Mouse (Mus musculus) cerebellum, adult 18-20 months (tissue): ENCODE data around the gene Hspa1a.
"Not testable (repeated sequence)": the region's sequence is repeated elsewhere in the genome, so short reads cannot be mapped to it uniquely, and the experiment has no call there.

Experiments
- DNase-seq, 2 experiments: peaks; one replicate each; pipeline ENCODE4 v3.0.0; 2021

The Hspa1a gene

GRCm38 (mm10) chr17:34972069-34972749, at the start of gene Hspa1a, which contains the start of gene Hspa1l:
Gene Hspa1a, minus strand, starts transcription at chr17:34972156.
Gene Hspa1l, plus strand, starts transcription at chr17:34972703.
- DNase-seq = peak; percentile 77 to 84

- DNase-seq = peak; percentile 89 to 90
These were observed 49.3 kb upstream of the Hspa1a start for GRCm38 (mm10) chr17:35021163-35021808.

DNA sequence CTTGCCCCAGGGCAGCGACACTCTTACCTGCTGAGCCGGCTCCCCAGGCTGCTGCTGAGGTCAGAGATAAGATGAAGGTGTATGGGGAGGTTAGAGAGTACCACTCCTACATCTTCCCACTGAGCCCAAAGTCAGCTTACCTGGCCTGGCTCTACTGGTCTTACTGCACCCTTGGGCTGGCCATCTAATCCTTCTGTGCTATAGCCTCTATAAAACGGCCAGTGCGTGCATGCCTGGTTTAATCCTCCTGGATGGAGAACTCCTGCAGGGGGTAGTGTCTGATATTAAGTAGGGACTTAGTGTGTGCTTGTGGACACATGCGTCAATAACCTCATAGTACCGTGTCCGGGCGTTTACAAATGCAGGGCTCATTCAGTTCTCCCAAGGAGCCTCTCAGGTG, 48.6 kb upstream of the Hspa1a start:
- DNase-seq = peak in 1 of 2 experiments; percentile 26

DNA sequence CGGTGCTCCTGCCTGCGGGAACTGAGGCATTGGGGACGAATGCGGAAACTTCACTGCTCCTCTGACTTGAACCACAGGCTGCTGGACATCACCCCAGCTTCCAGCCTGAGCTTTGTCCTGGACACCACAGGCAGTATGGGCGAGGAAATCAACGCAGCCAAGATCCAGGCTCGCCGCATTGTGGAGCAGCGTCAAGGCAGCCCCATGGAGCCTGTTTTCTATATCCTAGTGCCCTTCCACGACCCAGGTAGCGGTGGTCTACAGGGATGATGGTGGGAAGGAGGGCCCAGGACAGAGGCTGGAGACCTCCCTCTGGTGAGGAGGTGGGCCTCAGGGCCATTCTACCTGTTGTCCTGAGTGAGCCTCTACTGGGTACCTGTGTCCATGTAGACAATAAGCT, 47.9 kb upstream of the Hspa1a start:
- DNase-seq = peak in 1 of 2 experiments; percentile 27

GRCm38 (mm10) chr17:35018171-35018570, 46.2 kb upstream of the Hspa1a start:
- peak in 1 of 2 experiments; percentile 28 for DNase-seq

DNA sequence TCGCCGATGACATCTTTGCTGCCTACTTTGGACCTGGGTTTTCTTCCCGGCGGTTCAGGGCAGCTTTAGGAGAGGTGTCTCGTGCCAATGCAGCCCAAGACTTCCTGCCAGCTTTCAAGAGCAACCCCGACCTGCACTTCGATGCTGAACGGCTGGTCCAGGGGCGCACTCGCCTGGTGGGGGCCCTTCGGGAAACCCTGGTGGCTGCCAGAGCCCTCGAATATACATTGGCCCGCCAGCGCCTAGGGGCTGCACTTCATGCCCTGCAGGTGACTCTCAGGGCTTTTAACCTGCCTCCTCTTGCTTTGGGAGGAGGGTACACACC, 45.7 kb upstream of the Hspa1a start:
- DNase-seq = peak in 1 of 2 experiments; percentile 35

DNA sequence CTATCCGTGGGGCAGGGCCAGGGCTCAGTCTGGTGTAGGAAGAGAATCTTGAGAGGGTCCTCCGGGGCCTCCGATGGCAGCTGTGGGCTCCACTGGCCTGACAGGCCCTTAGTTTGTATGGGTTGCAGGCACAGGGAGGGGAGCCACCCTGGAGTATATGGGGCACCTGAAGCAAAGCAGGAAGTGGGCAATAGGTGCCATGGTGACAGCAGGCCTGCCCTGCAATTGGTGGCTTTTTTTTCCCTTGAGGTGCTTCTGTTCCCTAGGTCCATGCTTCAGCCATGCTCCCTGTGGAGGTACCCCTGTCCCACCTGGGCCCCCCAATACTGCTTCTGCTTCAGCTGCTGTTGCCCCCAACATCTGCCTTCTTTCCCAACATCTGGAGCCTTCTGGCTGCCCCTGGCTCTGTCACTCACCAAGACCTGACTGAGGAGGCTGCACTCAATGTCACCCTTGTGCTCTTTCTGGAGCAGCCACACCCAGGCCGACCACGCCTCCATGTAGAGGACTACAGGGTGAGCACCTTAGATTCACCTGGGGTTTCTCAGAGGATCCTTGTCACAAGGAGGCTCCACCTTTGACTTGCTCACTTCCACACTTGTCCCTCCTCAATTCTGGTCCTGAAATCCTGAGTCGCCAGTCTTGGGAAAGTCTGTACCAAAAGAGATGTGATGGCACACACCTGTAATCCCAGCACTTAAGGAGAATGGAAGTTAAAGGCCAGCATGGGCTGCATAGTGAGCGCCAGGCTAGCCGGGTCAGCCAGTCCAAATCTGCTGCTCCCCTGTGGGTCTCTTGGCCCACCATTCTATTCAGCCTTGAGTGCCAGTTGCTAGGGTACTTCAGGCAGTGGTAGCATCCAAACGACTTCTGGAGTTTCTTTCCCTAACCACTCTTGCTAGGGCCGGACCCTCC, 45.1 kb upstream of the Hspa1a start:
- DNase-seq = no peak

DNA sequence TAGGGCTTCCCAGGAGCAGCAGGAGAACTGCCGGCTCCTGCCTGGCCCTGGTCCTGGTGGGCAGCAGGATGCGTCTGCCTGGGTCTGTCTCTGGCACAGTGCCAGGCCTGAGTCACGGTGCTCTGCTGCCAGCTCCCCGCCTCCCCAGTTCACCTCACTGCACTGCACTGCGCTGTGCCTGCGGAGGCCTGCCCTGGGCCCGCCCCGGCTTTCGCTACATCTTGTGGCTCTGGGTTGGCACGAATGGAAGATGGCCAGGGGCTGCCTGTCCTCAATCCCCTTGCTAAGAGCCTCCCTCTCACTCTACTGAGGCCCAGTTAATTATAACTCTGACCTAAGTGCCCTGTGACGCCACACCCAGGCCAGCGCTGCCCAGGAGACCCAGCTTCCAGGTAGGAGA, 44.4 kb upstream of the Hspa1a start, which contains the start of gene Vwa7:
Gene Vwa7 (plus strand): TSS at position 204 of the 400 bp plus-strand sequence.
- DNase-seq = peak; percentile 77 to 84

GRCm38 (mm10) chr17:35015296-35015695, 43.3 kb upstream of the Hspa1a start:
- peak in 1 of 2 experiments; percentile 14 for DNase-seq

GRCm38 (mm10) chr17:35013221-35013620, 41.3 kb upstream of the Hspa1a start:
- peak in 1 of 2 experiments; percentile 11 for DNase-seq

DNA sequence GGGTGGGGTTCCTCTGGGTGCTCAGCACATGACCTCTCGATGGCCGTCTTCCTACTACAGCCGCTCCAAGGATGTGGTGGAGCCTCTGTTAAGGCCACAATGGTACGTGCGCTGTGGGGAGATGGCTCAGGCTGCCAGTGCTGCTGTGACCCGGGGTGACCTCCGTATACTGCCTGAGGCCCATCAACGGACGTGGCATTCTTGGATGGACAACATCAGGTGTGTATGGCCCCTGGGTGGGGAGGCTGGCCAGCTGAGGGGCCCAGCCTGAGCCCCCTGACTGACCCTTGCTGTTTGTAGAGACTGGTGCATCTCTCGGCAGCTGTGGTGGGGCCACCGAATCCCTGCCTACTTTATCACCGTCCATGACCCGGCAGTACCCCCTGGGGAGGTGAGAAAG, 40.5 kb upstream of the Hspa1a start:
- peak in 1 of 2 experiments; percentile 9 for DNase-seq

GRCm38 (mm10) chr17:35011440-35011839, 39.5 kb upstream of the Hspa1a start:
- DNase-seq = no peak

- DNase-seq = peak; percentile 75 to 79
These were observed 37.6 kb upstream of the Hspa1a start for GRCm38 (mm10) chr17:35009586-35009985.

- no peak for DNase-seq
These were observed 35.5 kb upstream of the Hspa1a start for GRCm38 (mm10) chr17:35007387-35007991.

DNA sequence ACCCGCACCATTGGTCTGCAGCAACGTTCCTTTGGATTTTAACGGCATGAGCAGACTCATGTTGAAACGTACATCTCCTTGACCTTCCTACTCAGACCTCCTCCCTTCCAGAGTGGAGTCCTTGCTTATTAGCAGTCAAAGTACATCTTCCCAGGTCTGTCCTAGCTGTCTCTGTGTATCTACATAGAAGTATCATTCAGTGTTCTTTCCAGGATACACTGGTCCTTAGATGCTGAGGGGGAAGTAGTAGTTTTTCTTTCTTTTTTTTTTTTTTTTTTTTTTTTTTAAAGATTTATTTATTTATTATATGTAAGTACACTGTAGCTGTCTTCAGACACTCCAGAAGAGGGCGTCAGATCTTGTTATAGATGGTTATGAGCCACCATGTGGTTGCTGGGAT, 33.9 kb upstream of the Hspa1a start:
- not testable (repeated sequence) for DNase-seq

GRCm38 (mm10) chr17:35005158-35005557, 33.2 kb upstream of the Hspa1a start:
- peak in 1 of 2 experiments; percentile 9 for DNase-seq

GRCm38 (mm10) chr17:35004075-35004717, 32.2 kb upstream of the Hspa1a start:
- peak in 1 of 2 experiments; percentile 6 for DNase-seq

DNA sequence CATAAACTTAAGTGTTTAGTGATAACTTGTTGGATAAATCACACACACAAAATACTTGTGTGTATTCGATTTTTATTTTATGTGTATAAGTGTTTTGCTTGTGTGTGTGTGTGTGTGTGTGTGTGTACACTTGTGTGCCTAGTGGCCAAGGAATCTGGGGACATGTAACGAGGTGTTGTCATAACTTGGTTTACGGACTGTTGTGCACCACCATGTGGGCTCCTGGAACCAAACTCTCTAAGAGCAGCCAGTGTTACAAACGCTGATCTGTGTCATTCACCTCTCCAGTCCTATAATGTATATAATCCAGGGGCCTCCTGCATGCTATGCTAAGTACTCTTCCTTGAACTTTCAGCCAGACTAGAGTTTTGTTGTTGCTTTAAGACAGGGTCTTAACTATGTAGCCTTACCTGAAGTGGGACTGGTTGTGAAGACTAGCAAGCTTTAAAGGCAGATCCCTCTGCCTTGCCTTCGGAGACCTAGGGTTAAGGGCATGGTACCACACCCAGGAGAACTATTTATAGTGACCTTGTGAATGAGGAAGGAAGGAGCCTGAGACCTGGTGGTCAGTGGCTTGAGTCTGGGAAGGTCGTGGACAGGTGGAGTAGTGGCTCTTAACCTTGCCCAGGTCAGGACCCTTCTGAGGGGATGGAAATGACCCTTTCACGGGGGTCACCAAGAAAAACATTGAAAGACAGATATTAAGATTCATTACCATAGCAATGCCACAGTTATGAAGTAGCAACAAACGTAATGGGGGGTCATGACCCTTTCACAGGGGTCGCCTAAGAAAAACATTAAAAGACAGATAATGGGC, 31.3 kb upstream of the Hspa1a start:
- DNase-seq = no peak

DNA sequence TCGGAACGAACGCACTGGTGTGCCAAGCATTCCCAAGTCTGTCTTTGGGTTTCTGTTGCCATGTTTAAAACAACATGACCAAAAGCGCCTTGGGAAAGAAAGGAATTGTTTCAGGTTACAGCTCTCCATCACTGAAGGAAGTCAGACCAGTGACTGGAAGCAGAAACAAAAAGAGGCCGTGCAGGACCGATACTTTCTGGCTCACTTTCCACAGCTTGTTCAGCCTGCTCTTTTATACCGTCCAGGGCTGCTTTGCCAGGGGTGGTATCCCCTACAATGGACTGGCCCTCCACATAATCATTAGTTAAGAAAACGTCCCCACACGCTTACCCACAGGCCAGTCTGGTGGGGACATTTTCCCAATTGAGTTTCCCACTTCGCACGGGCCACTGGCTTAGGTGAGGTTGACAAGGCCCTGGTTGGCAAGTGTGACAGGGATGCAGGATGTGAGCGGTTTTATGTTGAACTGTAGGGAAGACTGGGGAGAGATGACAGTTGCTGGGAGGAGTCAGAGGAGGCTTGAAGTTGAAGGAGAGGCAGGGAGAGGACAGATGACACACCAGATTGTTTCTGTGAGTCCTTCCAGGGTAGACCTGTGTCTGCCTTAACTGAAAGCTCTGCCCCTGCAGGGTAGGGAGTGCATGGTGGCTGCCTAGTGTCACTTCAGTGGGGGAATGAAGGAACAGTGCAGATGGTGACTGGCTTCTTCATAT, 30.4 kb upstream of the Hspa1a start:
- no peak for DNase-seq

DNA sequence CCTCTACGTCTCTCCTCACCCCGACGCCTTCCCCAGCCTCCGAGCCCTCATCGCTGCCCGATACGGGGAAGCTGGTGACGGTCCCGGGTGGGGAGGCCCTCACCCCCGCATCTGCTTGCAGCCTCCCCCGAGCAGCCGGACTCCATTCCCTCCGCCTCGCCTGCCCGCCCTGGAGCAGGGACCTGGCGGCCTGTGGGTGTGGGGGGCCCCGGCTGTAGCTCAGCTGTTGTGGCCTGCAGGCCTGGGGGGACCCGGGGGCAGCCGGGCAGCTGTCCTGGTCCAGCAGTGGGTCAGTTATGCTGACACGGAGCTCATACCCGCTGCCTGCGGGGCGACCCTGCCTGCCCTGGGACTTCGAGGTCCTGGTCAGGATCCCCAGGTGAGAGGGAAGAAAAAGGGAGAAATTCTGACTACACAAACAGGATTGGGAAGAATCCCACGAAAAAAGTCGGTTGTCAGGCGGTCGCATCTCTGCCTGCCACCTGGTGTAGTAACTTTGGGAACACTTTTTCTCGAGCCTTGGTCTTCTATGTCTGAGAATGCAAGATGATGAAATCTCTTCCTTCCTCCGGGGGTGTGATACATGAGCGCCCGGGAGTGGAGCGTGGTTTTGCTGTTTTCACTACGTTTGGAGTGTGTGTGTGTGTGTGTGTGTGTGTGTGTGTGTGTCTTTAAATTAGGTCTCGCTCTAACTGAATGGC, 29.6 kb upstream of the Hspa1a start:
- peak in 1 of 2 experiments; percentile 35 for DNase-seq
